Mouse (Mus musculus): Measurements from ENCODE around the gene Atp1a4.

- TF ChIP-seq CTCF (IDR thresholded peaks at IDR 0.05; ENCODE audit: control insufficient read depth, insufficient read depth, low read length) (no peak), POLR2A (IDR thresholded peaks at IDR 0.05; ENCODE audit: borderline replicate concordance, control insufficient read depth, low read depth, low read length) (no peak)
Measured at GRCm38 (mm10) chr1:172243547-172244205, 14.5 kb downstream of the Atp1a4 start.

Measured in bone marrow, adult 2 months (tissue).